Mouse (Mus musculus) adrenal gland, adult 8-10 months (tissue): ENCODE data around the gene Msx2. TPM values are rescaled to one million over a fixed set of nuclear protein-coding genes. Genes with fewer than 3 reads are reported as not detected.

Experiments
- DNase-seq: peaks from one replicate; pipeline ENCODE4 v3.0.0; 2022
- total RNA-seq, 4 experiments: library from RNA; stranded (reverse); gene quantifications; 2 replicates each; pipeline ENCODE4 v1.2.4; 2022

The Msx2 gene
- total RNA-seq, 4 experiments from 2014 or later = 1.2 to 1.5 (median 1.4) TPM

- DNase-seq = no peak
These were observed 7.6 kb downstream of the Msx2 start for GRCm38 (mm10) chr13:53465191-53465820.

- DNase-seq = no peak
These were observed 8.4 kb downstream of the Msx2 start for GRCm38 (mm10) chr13:53464441-53465001.

- no peak for DNase-seq
These were observed 8.9 kb downstream of the Msx2 start for GRCm38 (mm10) chr13:53463946-53464345.

GRCm38 (mm10) chr13:53463037-53463436, 9.8 kb downstream of the Msx2 start:
- DNase-seq = no peak

GRCm38 (mm10) chr13:53462649-53462970, 10.3 kb downstream of the Msx2 start:
- no peak for DNase-seq

- DNase-seq = peak; percentile 19
These were observed 10.8 kb downstream of the Msx2 start for GRCm38 (mm10) chr13:53461855-53462648.

GRCm38 (mm10) chr13:53461346-53461745, 11.5 kb downstream of the Msx2 start:
- DNase-seq = no peak

- no peak for DNase-seq
These were observed 14.1 kb downstream of the Msx2 start for GRCm38 (mm10) chr13:53458766-53459165.

- DNase-seq = no peak
These were observed 17.8 kb downstream of the Msx2 start for GRCm38 (mm10) chr13:53454794-53455672.

- no peak for DNase-seq
These were observed 18.9 kb downstream of the Msx2 start for GRCm38 (mm10) chr13:53453927-53454326.

GRCm38 (mm10) chr13:53447609-53448008, 25.3 kb downstream of the Msx2 start:
- no peak for DNase-seq

GRCm38 (mm10) chr13:53443602-53444001, 29.3 kb downstream of the Msx2 start:
- peak; percentile 43 for DNase-seq

GRCm38 (mm10) chr13:53442168-53442980, 30.5 kb downstream of the Msx2 start:
- no peak for DNase-seq

GRCm38 (mm10) chr13:53441307-53442028, 31.4 kb downstream of the Msx2 start:
- no peak for DNase-seq

- no peak for DNase-seq
These were observed 32.9 kb downstream of the Msx2 start for GRCm38 (mm10) chr13:53439957-53440356.

GRCm38 (mm10) chr13:53426507-53426906, 46.4 kb downstream of the Msx2 start:
- peak; percentile 70 for DNase-seq

- no peak for DNase-seq
These were observed 51.7 kb downstream of the Msx2 start for GRCm38 (mm10) chr13:53421189-53421588.

- DNase-seq = no peak
These were observed 52.1 kb downstream of the Msx2 start for GRCm38 (mm10) chr13:53420741-53421140.

- no peak for DNase-seq
These were observed 53.2 kb downstream of the Msx2 start for GRCm38 (mm10) chr13:53419681-53420080.

- DNase-seq = no peak
These were observed 55.2 kb downstream of the Msx2 start for GRCm38 (mm10) chr13:53417701-53418100.
